Mouse (Mus musculus): ENCODE measurements around the gene Nudt1.

Gene Nudt1

DNA sequence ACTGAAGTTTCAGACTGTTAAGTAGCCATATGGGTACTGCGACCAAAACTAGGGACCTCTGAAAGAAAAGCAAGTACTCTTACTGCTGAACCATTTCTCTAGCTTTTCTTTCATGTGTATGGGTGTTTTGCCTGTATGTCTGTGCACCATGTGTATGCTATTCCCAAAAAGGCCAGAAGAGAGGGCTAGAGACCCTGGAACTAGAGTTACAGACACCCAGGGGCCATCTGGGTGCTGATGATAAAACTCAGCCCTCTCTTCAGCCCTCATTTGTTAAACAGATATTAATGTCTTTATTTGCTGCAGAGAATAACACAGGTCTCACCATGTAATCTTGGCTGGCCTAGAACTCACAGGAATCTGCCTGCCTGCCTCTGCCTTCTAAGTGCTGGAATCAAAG, 63.0 kb downstream of the Nudt1 start:
- DNase-seq: no peak

DNA sequence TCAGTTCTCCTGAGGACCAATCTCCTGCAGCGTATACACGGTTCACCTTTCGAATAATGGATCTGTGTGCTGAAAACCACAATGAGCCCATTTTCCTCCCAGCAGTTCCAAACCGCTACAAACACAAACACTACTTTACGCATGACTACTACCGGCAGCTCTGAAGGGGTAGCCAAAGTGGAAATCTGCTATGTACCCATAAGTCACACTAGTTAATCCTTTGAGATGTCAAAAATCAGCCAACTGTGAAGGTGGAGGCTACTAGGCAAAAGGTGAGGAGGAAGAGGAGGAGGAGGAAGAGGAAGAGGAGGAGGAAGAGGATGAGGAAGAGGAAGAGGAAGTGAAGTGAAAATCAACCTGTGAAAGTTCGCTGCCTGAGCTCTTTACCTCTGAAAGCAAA, 65.8 kb downstream of the Nudt1 start:
- no peak for DNase-seq

Data from thymus, postnatal 4 days (tissue).